Mouse (Mus musculus): Measurements from ENCODE around the gene Parvg. TPM values are rescaled to one million over a fixed set of nuclear protein-coding genes. Genes with fewer than 3 reads are reported as not detected.

Parvg gene
- polyA plus RNA-seq (2014; fragmentation: Nextera tagmentation; extraction: Ambion mirVana), result 0.63 and 1.2 TPM in 2 replicates

GRCm38 (mm10) chr15:84323966-84324869 lies at the start of gene Parvg:
TSS of gene Parvg (plus strand) at chr15:84324026.
- H3K9ac ChIP-seq (ENCODE audit: low read length), result no peak within 1 kb of the TSS
- H3K4me2 ChIP-seq, result no peak within 1 kb of the TSS
- 86% methylated on average over 10 of the region's 10 CpGs for WGBS
- no peaks in the 10 kb centered on the region for H3K27me3 ChIP-seq (ENCODE audit: control insufficient read depth, insufficient read depth, low read length)
- H3K4me1 ChIP-seq (ENCODE audit: control insufficient read depth, insufficient read depth, low read length), result peaks cover 5% of the 10 kb centered on the region; the same call in 1 of the 2 replicates
- H3K27ac ChIP-seq (ENCODE audit: low read depth, low read length), result no peak within 1 kb of the TSS
- no peaks in the 10 kb centered on the region for H3K36me3 ChIP-seq (ENCODE audit: control insufficient read depth, insufficient read depth, low read length)
- DNase-seq (ENCODE audit: low spot score, missing footprints), result no peak
- no peak for ATAC-seq (ENCODE audit: low FRiP score)
- no peak within 1 kb of the TSS for H3K4me3 ChIP-seq (ENCODE audit: low read depth, low read length)
- no peaks in the 10 kb centered on the region for H3K9me3 ChIP-seq (ENCODE audit: control insufficient read depth, low read length)

DNA sequence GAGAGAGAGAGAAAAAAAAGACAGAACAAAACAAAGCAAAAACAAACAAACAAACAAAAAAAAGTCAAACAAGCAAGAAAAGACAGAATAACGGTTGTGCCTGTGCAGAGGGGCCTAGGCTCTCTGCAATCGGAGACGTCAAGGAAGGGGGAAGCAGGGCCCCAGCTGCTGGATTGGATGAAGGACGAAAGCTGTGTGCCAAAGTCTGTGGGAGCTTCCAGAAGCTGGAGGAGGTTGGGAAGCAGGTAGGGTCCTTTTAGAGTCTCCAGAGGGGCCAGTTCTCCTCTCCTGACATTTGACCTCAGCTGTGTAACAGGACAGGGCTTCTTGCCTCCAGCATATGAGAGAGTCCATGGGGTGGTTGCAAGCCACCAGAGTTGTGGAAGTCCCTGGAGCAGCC lies 47.8 kb upstream of the Parvg start:
- Histone ChIP-seq H3K4me2 (no peak overlapping the region), H3K4me1 (ENCODE audit: control insufficient read depth, insufficient read depth, low read length) (no peaks in the 10 kb centered on the region), H3K36me3 (ENCODE audit: control insufficient read depth, insufficient read depth, low read length) (no peaks in the 10 kb centered on the region), H3K27me3 (ENCODE audit: control insufficient read depth, insufficient read depth, low read length) (no peaks in the 10 kb centered on the region), H3K9ac (ENCODE audit: low read length) (no peak overlapping the region), H3K9me3 (ENCODE audit: control insufficient read depth, low read length) (no peaks in the 10 kb centered on the region), H3K27ac (ENCODE audit: low read depth, low read length) (no peak overlapping the region), H3K4me3 (ENCODE audit: low read depth, low read length) (no peak overlapping the region)
- ATAC-seq (ENCODE audit: low FRiP score), result no peak
- no peak for DNase-seq (ENCODE audit: low spot score, missing footprints)
- WGBS, result 88% methylated on average over 4 of the region's 4 CpGs

DNA sequence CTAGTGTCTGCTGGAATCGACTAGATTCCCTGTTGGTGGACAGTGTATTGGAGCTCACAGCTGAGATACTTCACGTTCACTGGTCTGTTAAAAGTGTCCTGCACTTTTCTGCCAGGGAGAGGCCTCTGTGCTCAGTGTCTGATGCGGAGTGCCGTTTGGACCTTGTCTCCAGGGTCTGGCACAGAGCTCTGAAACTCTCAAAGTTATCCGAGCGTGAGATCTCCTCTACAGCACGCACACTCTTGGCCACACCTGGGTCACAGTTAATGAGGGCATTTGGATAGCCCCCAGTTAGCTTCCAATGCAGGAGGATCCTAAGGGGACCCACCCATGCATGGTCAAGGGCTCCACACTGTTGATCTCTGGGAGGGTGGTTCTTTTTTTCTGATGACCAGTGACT lies 45.7 kb upstream of the Parvg start:
- no peak overlapping the region for H3K27ac ChIP-seq (ENCODE audit: low read depth, low read length)
- WGBS, result 83% methylated on average over 7 of the region's 7 CpGs
- ATAC-seq (ENCODE audit: low FRiP score), result no peak

DNA sequence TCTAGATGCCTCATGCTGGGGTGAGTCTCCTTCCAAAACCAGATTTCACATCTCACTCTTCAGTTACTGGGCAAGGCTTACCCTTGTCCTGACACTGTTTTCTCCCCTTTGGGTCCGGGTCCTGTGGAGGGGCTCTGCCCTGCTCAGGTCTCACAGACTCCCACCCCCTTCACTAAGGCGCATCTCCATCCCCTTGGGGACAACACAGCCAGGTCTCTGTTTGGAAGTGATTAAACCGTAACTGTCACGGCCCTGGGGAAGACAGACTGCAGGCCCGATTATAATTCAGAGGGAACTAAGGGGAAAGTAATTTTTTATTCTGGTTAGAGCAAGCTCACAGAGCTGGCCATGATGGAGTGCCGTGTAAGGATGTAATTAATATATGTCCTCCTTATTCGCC lies 45.2 kb upstream of the Parvg start:
- no peak for DNase-seq (ENCODE audit: low spot score, missing footprints)
- WGBS, result 81% methylated on average over 7 of the region's 7 CpGs
- no peaks in the 10 kb centered on the region; the same call in 1 of the 2 replicates for H3K27me3 ChIP-seq (ENCODE audit: control insufficient read depth, insufficient read depth, low read length)

More for the DNA sequence above, 45.7 kb upstream of the Parvg start:
- H3K9me3 ChIP-seq (ENCODE audit: control insufficient read depth, low read length), result no peaks in the 10 kb centered on the region
- DNase-seq (ENCODE audit: low spot score, missing footprints), result no peak
- no peak overlapping the region for H3K9ac ChIP-seq (ENCODE audit: low read length)
- no peaks in the 10 kb centered on the region for H3K36me3 ChIP-seq (ENCODE audit: control insufficient read depth, insufficient read depth, low read length)
- H3K4me3 ChIP-seq (ENCODE audit: low read depth, low read length), result no peak overlapping the region
- no peaks in the 10 kb centered on the region; the same call in 1 of the 2 replicates for H3K27me3 ChIP-seq (ENCODE audit: control insufficient read depth, insufficient read depth, low read length)
- H3K4me2 ChIP-seq, result no peak overlapping the region
- H3K4me1 ChIP-seq (ENCODE audit: control insufficient read depth, insufficient read depth, low read length), result no peaks in the 10 kb centered on the region

DNA sequence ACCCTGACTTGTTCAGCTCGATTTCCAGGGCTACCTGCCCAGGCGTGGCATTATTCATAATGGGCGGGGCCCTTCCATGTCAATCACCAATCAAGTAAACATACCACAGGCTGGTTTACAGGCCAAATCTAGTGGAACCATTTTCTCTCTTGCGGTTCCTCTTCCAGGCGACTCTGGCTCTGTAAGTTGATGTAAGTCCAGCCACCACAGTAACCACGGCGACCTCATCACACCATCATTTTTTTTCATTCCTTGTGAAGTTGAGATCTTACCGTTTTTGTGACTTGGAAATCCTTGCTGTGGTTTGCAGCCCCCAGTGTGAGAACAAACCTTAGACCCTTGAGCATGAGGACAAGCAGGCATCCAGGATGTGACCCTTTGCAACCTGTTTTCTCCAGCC lies 43.5 kb upstream of the Parvg start:
- H3K9me3 ChIP-seq (ENCODE audit: control insufficient read depth, low read length), result no peaks in the 10 kb centered on the region
- ATAC-seq (ENCODE audit: low FRiP score), result no peak
- no peak for DNase-seq (ENCODE audit: low spot score, missing footprints)
- H3K36me3 ChIP-seq (ENCODE audit: control insufficient read depth, insufficient read depth, low read length), result no peaks in the 10 kb centered on the region
- H3K4me1 ChIP-seq (ENCODE audit: control insufficient read depth, insufficient read depth, low read length), result no peaks in the 10 kb centered on the region
- H3K4me3 ChIP-seq (ENCODE audit: low read depth, low read length), result no peak overlapping the region
- no peak overlapping the region for H3K27ac ChIP-seq (ENCODE audit: low read depth, low read length)
- H3K27me3 ChIP-seq (ENCODE audit: control insufficient read depth, insufficient read depth, low read length), result no peaks in the 10 kb centered on the region; the same call in 1 of the 2 replicates
- WGBS, result 84% methylated on average over 8 of the region's 8 CpGs
- no peak overlapping the region for H3K9ac ChIP-seq (ENCODE audit: low read length)
- H3K4me2 ChIP-seq, result no peak overlapping the region

More for the DNA sequence above, 45.2 kb upstream of the Parvg start:
- no peaks in the 10 kb centered on the region for H3K36me3 ChIP-seq (ENCODE audit: control insufficient read depth, insufficient read depth, low read length)
- H3K4me3 ChIP-seq (ENCODE audit: low read depth, low read length), result no peak overlapping the region
- H3K27ac ChIP-seq (ENCODE audit: low read depth, low read length), result no peak overlapping the region
- ATAC-seq (ENCODE audit: low FRiP score), result no peak
- H3K4me1 ChIP-seq (ENCODE audit: control insufficient read depth, insufficient read depth, low read length), result no peaks in the 10 kb centered on the region
- no peaks in the 10 kb centered on the region for H3K9me3 ChIP-seq (ENCODE audit: control insufficient read depth, low read length)
- no peak overlapping the region for H3K9ac ChIP-seq (ENCODE audit: low read length)
- no peak overlapping the region for H3K4me2 ChIP-seq

DNA sequence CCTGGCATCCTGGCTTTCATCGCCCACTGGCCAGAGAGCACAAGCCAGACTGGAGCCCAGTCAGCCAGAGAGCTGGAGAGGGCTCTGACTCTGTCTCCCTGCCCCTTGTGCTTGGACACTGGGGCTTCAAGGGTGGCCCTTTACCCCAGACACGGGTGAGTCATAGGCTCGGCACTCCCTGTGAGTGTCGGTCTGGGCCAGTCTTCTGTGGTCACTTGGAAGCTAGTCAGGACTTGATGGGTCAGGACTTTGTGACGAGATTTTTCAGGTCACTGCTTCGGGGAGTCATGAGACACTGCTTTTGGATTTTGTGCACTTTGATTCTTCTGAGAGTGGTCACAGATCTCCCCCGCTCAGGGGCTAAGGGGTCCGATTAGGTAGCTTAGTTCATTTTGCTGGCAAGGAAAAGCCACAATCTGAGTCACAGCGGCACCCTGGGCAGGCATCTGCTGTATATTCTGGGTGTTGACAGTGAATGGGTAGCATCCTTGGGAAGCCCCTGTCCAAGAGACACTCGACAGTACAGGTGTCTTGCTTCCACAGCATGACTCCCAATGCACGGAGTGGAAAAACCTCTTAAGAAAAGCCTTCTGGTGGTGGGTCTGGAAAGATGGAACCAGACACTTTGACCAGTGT lies 43.0 kb upstream of the Parvg start:
- no peaks in the 10 kb centered on the region for H3K36me3 ChIP-seq (ENCODE audit: control insufficient read depth, insufficient read depth, low read length)
- 86% methylated on average over 11 of the region's 11 CpGs for WGBS
- no peak for ATAC-seq (ENCODE audit: low FRiP score)
- no peak overlapping the region for H3K27ac ChIP-seq (ENCODE audit: low read depth, low read length)
- no peaks in the 10 kb centered on the region; the same call in 1 of the 2 replicates for H3K4me1 ChIP-seq (ENCODE audit: control insufficient read depth, insufficient read depth, low read length)
- no peaks in the 10 kb centered on the region for H3K9me3 ChIP-seq (ENCODE audit: control insufficient read depth, low read length)
- H3K27me3 ChIP-seq (ENCODE audit: control insufficient read depth, insufficient read depth, low read length), result no peaks in the 10 kb centered on the region; the same call in 1 of the 2 replicates
- no peak for DNase-seq (ENCODE audit: low spot score, missing footprints)
- no peak overlapping the region for H3K4me3 ChIP-seq (ENCODE audit: low read depth, low read length)
- H3K9ac ChIP-seq (ENCODE audit: low read length), result no peak overlapping the region
- H3K4me2 ChIP-seq, result no peak overlapping the region

GRCm38 (mm10) chr15:84282206-84283085 lies 41.4 kb upstream of the Parvg start:
- no peak for ATAC-seq (ENCODE audit: low FRiP score)
- Histone ChIP-seq H3K4me1 (ENCODE audit: control insufficient read depth, insufficient read depth, low read length) (peaks cover 4% of the 10 kb centered on the region; the same call in 1 of the 2 replicates), H3K36me3 (ENCODE audit: control insufficient read depth, insufficient read depth, low read length) (no peaks in the 10 kb centered on the region), H3K27ac (ENCODE audit: low read depth, low read length) (no peak overlapping the region), H3K9ac (ENCODE audit: low read length) (no peak overlapping the region), H3K4me2 (no peak overlapping the region), H3K4me3 (ENCODE audit: low read depth, low read length) (no peak overlapping the region), H3K9me3 (ENCODE audit: control insufficient read depth, low read length) (no peaks in the 10 kb centered on the region), H3K27me3 (ENCODE audit: control insufficient read depth, insufficient read depth, low read length) (no peaks in the 10 kb centered on the region; the same call in 1 of the 2 replicates)
- whole genome bisulfite sequencing, result 81% methylated on average over 20 of the region's 20 CpGs
- peak; percentile 68 for DNase-seq (ENCODE audit: low spot score, missing footprints)

- ATAC-seq (ENCODE audit: low FRiP score) (no peak), DNase-seq (ENCODE audit: low spot score, missing footprints) (peak; percentile 84)
- H3K4me3 ChIP-seq (ENCODE audit: low read depth, low read length), result no peak overlapping the region
- H3K9ac ChIP-seq (ENCODE audit: low read length), result no peak overlapping the region
- H3K4me2 ChIP-seq, result no peak overlapping the region
- H3K36me3 ChIP-seq (ENCODE audit: control insufficient read depth, insufficient read depth, low read length), result no peaks in the 10 kb centered on the region
- WGBS, result 59% methylated on average over 5 of the region's 5 CpGs
- H3K27ac ChIP-seq (ENCODE audit: low read depth, low read length), result no peak overlapping the region
- peaks cover 4% of the 10 kb centered on the region; the same call in 1 of the 2 replicates for H3K4me1 ChIP-seq (ENCODE audit: control insufficient read depth, insufficient read depth, low read length)
- no peaks in the 10 kb centered on the region for H3K9me3 ChIP-seq (ENCODE audit: control insufficient read depth, low read length)
- no peaks in the 10 kb centered on the region; the same call in 1 of the 2 replicates for H3K27me3 ChIP-seq (ENCODE audit: control insufficient read depth, insufficient read depth, low read length)
Observed at GRCm38 (mm10) chr15:84284059-84284458, 39.8 kb upstream of the Parvg start.
